Mouse (Mus musculus) retina, postnatal 7 days (tissue): Measurements from ENCODE around the gene Ropn1l.

Experiments
- DNase-seq: peaks from one replicate; pipeline ENCODE4 v3.0.0-alpha.2; 2012; ENCODE audit warnings: low read depth, low spot score

Gene Ropn1l

GRCm38 (mm10) chr15:31447121-31447520 lies 6.4 kb downstream of the Ropn1l start:
- peak; percentile 54 for DNase-seq

- DNase-seq = no peak
These were observed 10.8 kb downstream of the Ropn1l start for GRCm38 (mm10) chr15:31442698-31443097.

GRCm38 (mm10) chr15:31441996-31442395 lies 11.5 kb downstream of the Ropn1l start:
- DNase-seq = no peak

GRCm38 (mm10) chr15:31436811-31437210 lies 16.7 kb downstream of the Ropn1l start:
- no peak for DNase-seq

GRCm38 (mm10) chr15:31436083-31436482 lies 17.5 kb downstream of the Ropn1l start:
- no peak for DNase-seq

- DNase-seq = no peak
These were observed 19.8 kb downstream of the Ropn1l start for GRCm38 (mm10) chr15:31433768-31434167.

- no peak for DNase-seq
These were observed 21.7 kb downstream of the Ropn1l start for GRCm38 (mm10) chr15:31431847-31432246.

- DNase-seq = no peak
These were observed 23.5 kb downstream of the Ropn1l start for GRCm38 (mm10) chr15:31430014-31430413.

- no peak for DNase-seq
These were observed 24.1 kb downstream of the Ropn1l start for GRCm38 (mm10) chr15:31429429-31429828.

GRCm38 (mm10) chr15:31428571-31428970 lies 25.0 kb downstream of the Ropn1l start:
- no peak for DNase-seq

- DNase-seq = no peak
These were observed 26.1 kb downstream of the Ropn1l start for GRCm38 (mm10) chr15:31427390-31427789.

GRCm38 (mm10) chr15:31426066-31426706 lies 27.4 kb downstream of the Ropn1l start:
- no peak for DNase-seq

- DNase-seq = no peak
These were observed 30.7 kb downstream of the Ropn1l start for GRCm38 (mm10) chr15:31422649-31423369.

GRCm38 (mm10) chr15:31419037-31419436 lies 34.5 kb downstream of the Ropn1l start:
- no peak for DNase-seq

- no peak for DNase-seq
These were observed 34.9 kb downstream of the Ropn1l start for GRCm38 (mm10) chr15:31418686-31419024.

- no peak for DNase-seq
These were observed 35.5 kb downstream of the Ropn1l start for GRCm38 (mm10) chr15:31417796-31418685.

GRCm38 (mm10) chr15:31417409-31417795 lies 36.1 kb downstream of the Ropn1l start:
- DNase-seq = no peak

GRCm38 (mm10) chr15:31415181-31415580 lies 38.4 kb downstream of the Ropn1l start:
- DNase-seq = no peak

GRCm38 (mm10) chr15:31414179-31414898 lies 39.2 kb downstream of the Ropn1l start:
- no peak for DNase-seq

- DNase-seq = no peak
These were observed 39.9 kb downstream of the Ropn1l start for GRCm38 (mm10) chr15:31413662-31414061.

- no peak for DNase-seq
These were observed 40.6 kb downstream of the Ropn1l start for GRCm38 (mm10) chr15:31412933-31413332.

- no peak for DNase-seq
These were observed 41.1 kb downstream of the Ropn1l start for GRCm38 (mm10) chr15:31412436-31412835.
